Mouse (Mus musculus) brain, embryonic 14.5 days (tissue): ENCODE measurements around the gene S1pr1. TPM values are rescaled to one million over a fixed set of nuclear protein-coding genes. Genes with fewer than 3 reads are reported as not detected.
A peak's percentile ranks its signal among the peaks of the same experiment; 100 is the strongest.

ENCODE experiments used
- DNase-seq: peaks from one replicate; pipeline ENCODE4 v3.0.0-alpha.2; 2011; ENCODE audit warnings: low read depth
- CTCF ChIP-seq: fragments of 200-500 bp; IDR thresholded peaks from 2 replicates; pipeline ENCODE4 v1.5.1; 2012; ENCODE audit warnings: inconsistent platforms, mild to moderate bottlenecking, moderate library complexity, borderline replicate concordance; ENCODE audit not compliant: insufficient read depth, insufficient read length; ENCODE audit errors: extremely low read depth
- POLR2A ChIP-seq: fragments of 200-500 bp; IDR thresholded peaks from 2 replicates; pipeline ENCODE4 v1.6.1; 2012; ENCODE audit warnings: mild to moderate bottlenecking, inconsistent platforms, borderline replicate concordance; ENCODE audit not compliant: poor library complexity, insufficient read depth, insufficient read length, severe bottlenecking; ENCODE audit errors: extremely low read depth
- polyA plus RNA-seq: library from polyadenylated mRNA; depleted of rRNA; stranded (reverse); fragments of >200 nt; gene quantifications from 2 replicates; pipeline ENCODE4 v1.2.3, GENCODE M21; 2012; rRNA removed

The S1pr1 gene
- polyA plus RNA-seq, 1 experiment: 27.6 TPM

GRCm38 (mm10) chr3:115664497-115664896 is 50.4 kb downstream of the S1pr1 start:
- DNase-seq: peak; percentile 60
- TF ChIP-seq POLR2A: no peak
- no peak for TF ChIP-seq CTCF

GRCm38 (mm10) chr3:115660701-115661460 is 54.0 kb downstream of the S1pr1 start:
- TF ChIP-seq POLR2A (no peak), CTCF (peak; percentile 86; the same call in 1 of the 2 replicates)
- DNase-seq: peak; percentile 95

Other genes starting within 250 kb of the S1pr1 start
- 11.7 and 12.7 TPM in 2 replicates for gene Dph5, start 172.8 kb upstream of the S1pr1 start, polyA plus RNA-seq